Mouse (Mus musculus) CH12F3 (cell line): Measurements from ENCODE around the gene Kcnn3.

Experiments used
- in situ Hi-C: fragments of 300-500 bp; cut with MboI; formaldehyde crosslinking; loops from 2 replicates; pipeline ENCODE4 v1.14.3; 2020; ENCODE audit warnings: low sequenced_read_pairs

The Kcnn3 gene

DNA sequence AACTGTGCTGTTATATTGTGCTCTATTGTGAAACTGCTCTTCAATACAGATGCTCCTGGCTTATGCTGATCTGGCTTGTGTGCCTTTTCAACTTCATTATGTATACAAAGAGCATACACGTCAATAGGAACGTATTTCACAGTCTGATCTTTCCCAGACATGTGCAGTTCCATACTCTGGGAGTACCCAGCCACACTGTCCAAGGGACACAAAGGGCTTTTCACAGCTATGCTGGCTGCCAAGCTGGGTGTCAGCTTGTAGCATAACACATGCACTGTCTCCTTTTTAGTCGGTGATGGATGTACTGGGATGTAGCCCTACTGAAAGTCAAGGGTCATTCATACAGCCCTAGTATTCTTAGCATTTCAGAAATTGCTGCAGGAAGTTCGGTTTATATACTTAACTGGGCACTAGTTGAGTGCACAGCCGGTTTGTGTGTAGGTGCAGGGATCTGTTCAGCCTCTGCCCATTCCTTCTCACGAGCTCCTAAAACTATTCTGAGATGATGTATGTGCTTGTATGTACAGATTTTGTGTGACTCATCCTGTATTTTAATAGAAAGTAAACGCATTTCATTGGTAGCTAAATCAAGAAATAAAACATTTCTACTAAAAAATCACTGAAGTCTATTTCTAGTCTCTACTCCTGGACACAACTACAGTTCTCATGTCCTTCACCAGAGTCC, 203.6 kb downstream of the Kcnn3 start:
- in situ Hi-C loops: no loop called here
